Mouse (Mus musculus) kidney, embryonic 14.5 days (tissue): ENCODE measurements around the gene H2-T24. TPM values are rescaled to one million over a fixed set of nuclear protein-coding genes. Genes with fewer than 3 reads are reported as not detected.
"Not testable (repeated sequence)": the region's sequence is repeated elsewhere in the genome, so short reads cannot be mapped to it uniquely, and the experiment has no call there.

Experiments used
- ATAC-seq: fragments of 200-750 bp; cut with Nextera tagmentation; 2 replicates; pipeline ENCODE4 v1.8.0; 2017; ENCODE audit warnings: moderate number of reproducible peaks, mild to moderate bottlenecking, moderate TSS enrichment, moderate library complexity; ENCODE audit not compliant: low FRiP score, low TSS enrichment
- H3K27ac ChIP-seq: fragments of 300-500 bp; sonication (generic); 2 replicates; pipeline ENCODE4 v1.5.1; 2014; ENCODE audit warnings: low read depth, mild to moderate bottlenecking, low read length, moderate library complexity, mixed read lengths
- H3K27me3 ChIP-seq: fragments of 300-500 bp; sonication (generic); 2 replicates; pipeline ENCODE4 v1.6.1; 2014; ENCODE audit warnings: mild to moderate bottlenecking, low read length; ENCODE audit not compliant: control insufficient read depth, insufficient read depth
- H3K36me3 ChIP-seq: fragments of 300-500 bp; sonication (generic); 2 replicates; pipeline ENCODE4 v1.6.1; 2014; ENCODE audit warnings: low read length, mixed read lengths; ENCODE audit not compliant: control insufficient read depth, insufficient read depth
- H3K4me1 ChIP-seq: fragments of 300-500 bp; sonication (generic); 2 replicates; pipeline ENCODE4 v1.6.1; 2014; ENCODE audit warnings: low read length, mixed read lengths; ENCODE audit not compliant: control insufficient read depth, insufficient read depth
- H3K4me2 ChIP-seq: fragments of 300-500 bp; sonication (generic); replicated peaks from 2 replicates; pipeline ENCODE4 v1.6.1; 2014; ENCODE audit warnings: low read depth, mild to moderate bottlenecking, low read length
- H3K4me3 ChIP-seq: fragments of 300-500 bp; sonication (generic); 2 replicates; pipeline ENCODE4 v1.5.1; 2014; ENCODE audit warnings: mild to moderate bottlenecking, low read length
- H3K9ac ChIP-seq: fragments of 300-500 bp; sonication (generic); 2 replicates; pipeline ENCODE4 v1.6.1; 2014; ENCODE audit warnings: low read depth, mild to moderate bottlenecking, low read length, moderate library complexity
- H3K9me3 ChIP-seq: fragments of 300-500 bp; sonication (generic); 2 replicates; pipeline ENCODE4 v1.6.1; 2016; ENCODE audit warnings: low read length; ENCODE audit not compliant: control insufficient read depth
- WGBS: fragments of 180-500 bp; shearing (Covaris S2); extraction: QIAGEN DNeasy Blood & Tissue Kit; methylation state at CpG from one replicate; pipeline ENCODE4 v1.1.7; 2014; 5-methylcytosine and 5-hydroxymethylcytosine counted together
- polyA plus RNA-seq: library from polyadenylated mRNA; unstranded; fragments of >200 nt; fragmentation: Nextera tagmentation; extraction: Ambion mirVana; gene quantifications from 2 replicates; pipeline ENCODE4 v1.2.1, GENCODE M21; 2014

H2-T24 gene
- polyA plus RNA-seq, 1 experiment from 2014 or later: 4.0 TPM

- 0 out of 2 replicates have a peak, but pooled peaks have one; percentile 10 for ATAC-seq
- not testable (repeated sequence) for H3K9ac ChIP-seq, H3K9me3 ChIP-seq, H3K27ac ChIP-seq, H3K4me2 ChIP-seq, H3K4me3 ChIP-seq, H3K27me3 ChIP-seq, H3K4me1 ChIP-seq, H3K36me3 ChIP-seq
- WGBS: 38% methylated on average over 3 of the region's 3 CpGs
Observed at GRCm38 (mm10) chr17:36035010-36035638, 14.8 kb upstream of the H2-T24 start.

DNA sequence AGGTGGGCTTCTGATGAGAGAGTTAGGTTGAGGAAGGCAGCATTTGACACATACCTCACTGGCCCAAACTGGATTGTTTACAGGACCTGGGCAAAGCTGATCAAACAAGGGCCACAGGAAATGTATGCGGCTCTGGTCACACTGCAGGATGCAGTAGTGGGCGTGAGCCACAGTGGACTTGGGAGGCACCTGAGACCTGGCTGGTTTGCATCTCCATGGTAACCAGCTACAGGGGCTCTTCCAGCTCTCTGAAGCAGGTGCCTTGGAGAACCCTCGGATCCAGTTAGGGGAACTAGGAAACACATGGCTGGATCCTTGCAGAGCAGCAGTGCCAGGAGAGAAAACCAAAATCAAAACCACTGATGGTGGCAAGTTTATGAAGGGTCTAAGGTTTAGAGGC, 14.2 kb upstream of the H2-T24 start:
- not testable (repeated sequence) for ATAC-seq, H3K4me2 ChIP-seq, H3K9ac ChIP-seq, H3K36me3 ChIP-seq, H3K27me3 ChIP-seq, H3K4me3 ChIP-seq, H3K9me3 ChIP-seq, H3K4me1 ChIP-seq, H3K27ac ChIP-seq
- 62% methylated on average over 3 of the region's 3 CpGs for WGBS

DNA sequence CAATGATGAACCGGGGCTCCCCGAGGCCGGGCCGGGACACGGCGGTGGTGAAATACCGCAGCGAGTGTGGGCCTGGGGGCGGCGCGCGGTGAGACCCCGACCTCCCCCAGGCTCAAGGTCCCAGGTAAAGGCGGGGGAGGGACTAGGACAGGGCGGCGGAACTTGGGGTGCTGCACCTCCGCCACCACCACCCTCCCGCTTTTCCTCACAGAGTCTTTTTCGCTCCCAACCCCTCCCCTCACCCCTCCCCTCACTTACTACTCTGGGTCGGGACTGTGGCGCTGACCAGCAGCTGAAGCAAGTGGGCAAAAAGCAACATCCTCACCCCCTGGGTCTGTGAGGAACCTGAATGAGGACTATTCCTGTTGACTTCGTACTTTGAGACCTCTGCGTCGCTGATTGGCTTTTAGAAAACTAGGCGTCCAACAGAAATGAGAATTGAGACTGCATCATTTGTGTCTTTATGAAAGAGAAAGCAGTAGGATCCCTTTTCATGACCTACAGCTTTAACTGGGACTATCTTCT, 12.1 kb upstream of the H2-T24 start, which contains the start of gene H2-T23:
H2-T23 (minus strand) TSS at position 505 of the 525 bp plus-strand sequence.
- not testable (repeated sequence) for H3K27ac ChIP-seq, H3K36me3 ChIP-seq, H3K27me3 ChIP-seq, H3K9me3 ChIP-seq, H3K4me1 ChIP-seq
- peak; percentile 44; the same call in 1 of the 2 replicates for ATAC-seq
- Histone ChIP-seq H3K9ac (peak within 1 kb of the TSS; percentile 40; the same call in 1 of the 2 replicates), H3K4me2 (peak within 1 kb of the TSS; percentile 83), H3K4me3 (peak within 1 kb of the TSS; percentile 44)
- under 1% methylated on average over 24 of the region's 25 CpGs for WGBS

DNA sequence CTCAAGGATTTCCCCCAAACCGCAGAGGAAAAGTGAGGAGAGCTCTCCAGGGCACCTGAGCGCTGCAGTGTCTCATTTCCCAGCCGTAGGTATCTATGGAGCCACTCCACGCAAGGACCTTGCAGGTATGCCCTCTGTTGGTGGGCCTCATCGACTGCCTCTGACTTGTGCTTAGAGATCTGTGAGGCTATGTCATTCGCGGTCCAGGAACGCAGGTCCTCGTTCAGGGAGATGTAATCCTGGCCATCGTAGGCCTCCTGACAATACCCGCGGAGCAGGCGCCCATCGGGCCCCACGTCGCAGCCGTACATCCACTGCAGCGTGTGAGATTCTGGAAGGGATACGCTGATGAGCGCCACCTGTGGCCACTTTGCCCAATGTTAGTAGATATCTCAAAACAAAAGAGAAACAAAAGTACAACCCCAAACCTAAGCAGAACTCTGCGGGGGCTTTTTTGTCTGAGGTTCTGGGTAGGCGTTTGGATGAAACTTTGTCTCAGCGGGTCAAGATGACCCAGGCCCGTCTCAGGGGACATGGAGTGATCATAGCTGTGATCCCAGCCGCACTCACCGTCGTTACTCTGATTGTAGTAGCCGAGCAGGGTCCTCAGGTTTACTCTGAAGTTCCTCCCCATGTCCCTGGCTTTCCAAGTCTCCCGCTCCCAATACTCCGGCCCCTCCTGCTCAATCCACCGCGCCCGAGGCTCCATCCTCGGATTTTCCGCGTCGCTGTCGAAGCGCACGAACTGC, 11.4 kb upstream of the H2-T24 start:
- not testable (repeated sequence) for H3K9me3 ChIP-seq, H3K4me1 ChIP-seq, H3K27me3 ChIP-seq, H3K27ac ChIP-seq, H3K36me3 ChIP-seq
- under 1% methylated on average over 40 of the region's 40 CpGs for WGBS
- Histone ChIP-seq H3K4me2 (peak overlapping the region; percentile 83), H3K4me3 (peak overlapping the region; percentile 44), H3K9ac (peak overlapping the region; percentile 40; the same call in 1 of the 2 replicates)
- ATAC-seq: peak; percentile 47

DNA sequence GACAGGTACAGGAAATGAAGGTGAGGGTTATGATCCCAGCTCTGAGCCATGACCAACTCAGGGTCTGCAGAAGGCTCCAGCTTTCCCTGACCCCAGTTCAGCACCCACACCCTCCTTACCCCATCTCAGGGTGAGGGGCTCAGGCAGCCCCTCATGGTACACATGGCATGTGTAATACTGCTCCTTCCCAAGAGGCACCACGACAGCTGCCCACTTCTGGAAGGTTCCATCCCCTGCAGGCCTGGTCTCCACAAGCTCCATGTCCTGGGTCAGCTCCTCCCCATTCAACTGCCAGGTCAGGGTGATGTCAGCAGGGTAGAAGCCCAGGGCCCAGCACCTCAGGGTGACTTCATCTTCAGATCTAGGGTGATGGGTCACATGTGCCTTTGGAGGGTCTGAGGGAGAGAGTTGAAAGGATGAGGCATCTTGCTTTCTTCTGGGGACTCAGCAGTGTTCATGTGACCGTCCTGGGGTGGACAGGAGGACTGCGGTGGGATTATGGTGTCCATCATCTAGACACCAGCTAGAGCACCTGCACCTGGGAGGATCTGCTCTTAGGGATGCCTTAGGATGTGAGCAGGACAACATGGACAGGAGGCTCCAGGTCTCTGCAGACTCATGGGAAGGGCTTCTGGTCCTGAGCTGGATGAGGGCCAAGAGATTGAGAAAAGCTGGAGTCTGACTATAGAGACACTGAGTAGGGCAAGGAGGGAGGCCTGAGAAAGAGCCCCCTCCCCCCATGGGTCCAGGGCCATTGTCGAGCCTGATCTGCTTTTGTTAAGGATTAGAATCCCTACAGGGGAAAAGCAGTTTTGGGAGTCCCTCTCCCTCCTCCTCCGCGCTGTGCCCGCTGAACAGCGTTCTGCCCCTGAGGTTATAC, 10.6 kb upstream of the H2-T24 start:
- not testable (repeated sequence) for H3K27me3 ChIP-seq, H3K27ac ChIP-seq, H3K36me3 ChIP-seq, H3K4me1 ChIP-seq, H3K9me3 ChIP-seq, H3K9ac ChIP-seq
- WGBS: 37% methylated on average over 8 of the region's 8 CpGs
- H3K4me2 ChIP-seq: peak overlapping the region; percentile 83
- peak; percentile 15; the same call in 1 of the 2 replicates for ATAC-seq
- peak overlapping the region; percentile 44; the same call in 1 of the 2 replicates for H3K4me3 ChIP-seq

DNA sequence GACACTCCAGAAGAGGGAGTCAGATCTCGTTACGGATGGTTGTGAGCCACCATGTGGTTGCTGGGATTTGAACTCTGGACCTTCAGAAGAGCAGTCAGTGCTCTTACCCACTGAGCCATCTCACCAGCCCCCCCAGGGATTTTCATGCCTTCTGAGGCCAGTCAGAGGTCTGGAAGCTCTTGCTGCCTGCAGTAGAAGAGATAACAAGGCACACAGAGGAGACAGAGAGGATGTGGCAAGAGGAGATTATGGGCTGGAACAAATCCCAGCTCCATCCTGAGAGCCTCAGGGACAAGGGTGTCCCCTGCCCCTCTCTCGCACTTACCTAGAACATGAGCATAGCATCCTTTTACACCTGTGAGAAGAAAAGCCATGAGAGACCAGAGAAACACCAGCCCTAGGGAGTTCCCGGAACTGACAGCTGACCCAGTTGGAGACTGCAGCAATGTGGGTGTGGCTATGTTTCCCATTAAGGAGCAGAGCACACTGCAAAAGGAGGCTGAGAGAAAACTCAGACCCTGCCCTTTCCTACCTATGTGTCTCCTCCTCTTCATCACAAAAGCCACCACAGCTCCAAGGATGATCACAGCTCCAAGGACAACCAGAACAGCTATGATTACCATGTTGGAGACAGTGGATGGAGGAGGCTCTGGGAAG, 9.8 kb upstream of the H2-T24 start:
- H3K27me3 ChIP-seq, H3K36me3 ChIP-seq, H3K4me2 ChIP-seq, H3K9ac ChIP-seq, H3K9me3 ChIP-seq, ATAC-seq, H3K4me3 ChIP-seq, H3K4me1 ChIP-seq, H3K27ac ChIP-seq: not testable (repeated sequence)
- 76% methylated on average over 2 of the region's 4 CpGs for WGBS

DNA sequence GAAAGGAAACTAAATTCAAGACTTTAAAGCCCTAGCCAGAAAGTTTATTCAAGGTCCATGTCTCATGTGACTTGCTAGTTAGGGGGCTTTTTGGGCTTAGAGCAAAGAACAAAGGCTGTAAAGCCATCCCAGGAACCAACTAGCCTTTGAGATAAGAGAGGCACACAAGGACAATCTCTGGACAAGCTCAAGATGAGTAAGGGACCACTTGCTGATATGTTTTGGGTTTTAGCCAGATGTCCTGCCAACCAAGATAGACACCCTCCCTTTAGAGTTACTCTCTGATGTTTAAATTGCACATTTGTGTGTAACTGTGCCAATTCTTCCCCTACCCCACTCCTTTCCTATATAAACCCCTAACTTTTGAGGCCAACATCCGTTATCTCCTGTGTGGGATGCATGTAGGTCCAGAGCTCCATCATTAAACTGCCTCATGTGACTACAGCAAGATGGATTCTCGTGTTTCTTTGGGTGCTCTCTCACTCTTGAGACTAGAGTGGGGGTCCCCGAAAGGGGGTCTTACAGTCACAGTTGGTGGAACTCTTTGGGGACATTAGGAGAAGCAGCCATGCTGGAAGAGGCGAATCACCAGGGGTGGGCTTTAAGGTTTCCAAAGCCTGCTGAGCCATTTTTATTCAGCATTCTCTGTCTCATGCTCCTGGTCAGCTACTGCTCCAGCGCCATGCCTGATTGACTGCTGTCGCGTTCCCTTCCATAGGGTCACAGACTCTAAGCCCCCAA, 8.7 kb upstream of the H2-T24 start:
- Histone ChIP-seq H3K9ac (no peak overlapping the region), H3K4me2 (no peak overlapping the region), H3K36me3 (no peaks in the 10 kb centered on the region), H3K9me3 (no peaks in the 10 kb centered on the region), H3K4me3 (no peak overlapping the region), H3K4me1 (peaks cover 2% of the 10 kb centered on the region), H3K27ac (no peak overlapping the region), H3K27me3 (no peaks in the 10 kb centered on the region)
- WGBS: 76% methylated on average over 7 of the region's 7 CpGs
- no peak for ATAC-seq

DNA sequence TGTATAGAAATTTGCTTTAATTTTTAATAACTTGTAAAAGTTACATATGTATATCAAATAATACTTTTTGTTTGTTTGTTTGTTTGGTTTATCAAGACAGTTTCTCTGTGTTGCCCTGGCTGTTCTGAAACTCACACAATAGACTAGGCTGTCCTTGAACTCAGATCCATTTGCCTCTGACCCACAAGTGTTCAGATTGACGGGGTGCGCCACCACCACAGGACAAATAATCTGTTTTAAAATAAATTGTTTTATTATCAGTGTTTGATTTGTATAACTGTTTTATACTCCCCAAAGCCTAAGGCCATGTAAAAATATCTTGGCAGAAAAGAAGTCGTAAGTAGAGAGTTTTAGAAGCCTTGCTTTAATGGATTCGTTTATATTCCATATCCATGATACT, 7.3 kb upstream of the H2-T24 start:
- no peak for ATAC-seq
- Histone ChIP-seq H3K36me3 (no peaks in the 10 kb centered on the region), H3K9me3 (no peaks in the 10 kb centered on the region), H3K4me3 (no peak overlapping the region), H3K4me1 (peaks cover 6% of the 10 kb centered on the region), H3K27ac (no peak overlapping the region), H3K27me3 (no peaks in the 10 kb centered on the region), H3K4me2 (no peak overlapping the region), H3K9ac (no peak overlapping the region)
- WGBS: 92% methylated on average over 4 of the region's 4 CpGs
